Mouse (Mus musculus): ENCODE data around the gene Rpl9-ps6.
"Not testable (repeated sequence)": the region's sequence is repeated elsewhere in the genome, so short reads cannot be mapped to it uniquely, and the experiment has no call there.

Rpl9-ps6 gene

DNA sequence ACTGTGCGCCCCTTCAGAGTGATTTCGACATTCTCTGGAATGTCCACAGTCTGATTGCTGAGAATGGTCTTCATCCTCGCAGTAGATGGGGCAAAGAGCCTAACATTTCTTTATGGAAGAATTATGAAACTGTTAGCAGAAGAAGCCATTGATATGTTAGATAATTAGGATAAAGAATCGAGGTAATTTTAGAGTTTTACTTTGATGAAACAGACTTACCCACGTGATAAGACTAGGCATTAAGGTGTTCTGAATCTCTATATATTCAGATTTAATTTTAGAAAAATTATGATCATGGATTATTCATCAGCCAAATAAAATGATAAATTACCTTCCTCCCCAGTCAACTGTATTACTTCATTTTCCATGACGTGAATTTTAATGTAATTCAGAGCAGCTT lies at the start of gene Rpl9-ps6:
Gene Rpl9-ps6 (minus strand): TSS at position 101 of the 400 bp plus-strand sequence.
- in situ Hi-C loops (cut with MboI, MseI), result no loop called here

DNA sequence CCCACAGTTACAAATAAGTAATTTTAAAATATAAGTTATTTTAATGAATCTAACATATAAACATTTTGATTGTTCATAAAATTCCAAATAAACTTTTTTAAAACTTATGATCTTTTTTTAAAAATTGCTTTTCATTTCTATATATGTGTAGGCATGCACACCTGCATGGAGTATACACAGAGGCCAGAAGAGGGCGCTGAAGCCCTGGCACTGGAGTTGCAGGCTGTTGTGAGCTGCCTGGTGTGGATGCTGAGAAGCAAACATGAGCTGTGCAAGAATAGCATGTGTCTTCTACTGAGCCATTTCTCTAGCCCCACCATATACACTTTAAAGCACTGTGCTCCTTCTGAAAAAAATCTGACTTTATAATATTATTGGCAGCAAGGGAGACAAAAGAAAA lies 46.1 kb upstream of the Rpl9-ps6 start:
- in situ Hi-C loops (cut with MboI, MseI), result loop anchor here (5.0 kb wide), 1 partner anchor 50 kb away; no protein-coding TSS in a partner anchor

GRCm38 (mm10) chr19:32510962-32511361 lies 44.6 kb upstream of the Rpl9-ps6 start:
- in situ Hi-C loops (cut with MboI, MseI), result loop anchor here (5.0 kb wide), 1 partner anchor 49 kb away; no protein-coding TSS in a partner anchor

- in situ Hi-C loops (cut with MboI, MseI), result loop anchor here (5.0 kb wide), 1 partner anchor 48 kb away; no protein-coding TSS in a partner anchor
Measured at GRCm38 (mm10) chr19:32510267-32510666, 43.9 kb upstream of the Rpl9-ps6 start.

- in situ Hi-C loops (cut with MboI, MseI), result loop anchor here (10.0 kb wide), 1 partner anchor 157 kb away; no protein-coding TSS in a partner anchor
Measured at GRCm38 (mm10) chr19:32507526-32507925, 41.1 kb upstream of the Rpl9-ps6 start.

DNA sequence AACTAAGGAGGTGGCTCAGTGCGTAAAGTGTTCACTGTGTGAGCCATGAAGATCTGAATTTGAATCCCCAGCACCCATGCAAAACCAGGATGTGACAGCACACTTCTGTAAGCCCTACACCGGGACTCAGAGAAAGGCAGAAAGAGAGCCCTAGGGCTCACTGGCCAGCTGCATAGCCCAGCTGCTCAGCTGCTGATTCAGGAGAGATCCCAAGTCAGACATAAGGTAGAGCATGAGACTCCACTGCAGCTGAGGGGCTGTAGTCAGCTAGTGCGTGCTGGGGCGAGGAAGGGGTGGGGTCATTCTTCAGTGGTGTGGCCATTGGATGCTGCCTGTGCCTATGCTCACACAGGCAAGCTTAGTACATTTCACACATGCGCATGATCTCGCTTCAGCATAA lies 40.7 kb upstream of the Rpl9-ps6 start:
- in situ Hi-C loops (cut with MboI, MseI), result loop anchor here (10.0 kb wide), 1 partner anchor 158 kb away; no protein-coding TSS in a partner anchor

GRCm38 (mm10) chr19:32506514-32506913 lies 40.1 kb upstream of the Rpl9-ps6 start:
- in situ Hi-C loops (cut with MboI, MseI), result loop anchor here (10.0 kb wide), 1 partner anchor 158 kb away; no protein-coding TSS in a partner anchor

DNA sequence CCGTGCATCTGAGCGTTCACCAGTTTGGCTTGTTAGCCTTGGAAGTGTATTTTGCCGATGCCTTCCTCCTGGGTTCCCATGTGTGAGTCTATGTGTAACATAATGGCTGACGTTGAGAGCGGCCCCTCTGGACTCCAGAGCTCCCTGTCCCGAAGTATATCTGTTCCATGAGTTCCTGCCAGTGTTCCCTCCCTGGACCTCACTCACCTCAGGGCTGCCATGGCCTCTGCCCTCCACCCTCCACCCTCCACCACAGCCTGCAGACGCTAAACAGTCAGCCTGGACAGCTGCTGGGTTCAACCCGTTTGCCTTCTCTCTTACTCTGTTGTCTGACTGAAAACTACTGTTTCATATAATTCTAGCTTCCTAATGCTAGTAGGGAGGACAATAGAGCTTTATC lies 39.7 kb upstream of the Rpl9-ps6 start:
- in situ Hi-C loops (cut with MboI, MseI), result loop anchor here (10.0 kb wide), 1 partner anchor 159 kb away; no protein-coding TSS in a partner anchor

- in situ Hi-C loops (cut with MboI, MseI), result loop anchor here (10.0 kb wide), 1 partner anchor 163 kb away; no protein-coding TSS in a partner anchor
Measured at GRCm38 (mm10) chr19:32501414-32501813, 35.0 kb upstream of the Rpl9-ps6 start.

DNA sequence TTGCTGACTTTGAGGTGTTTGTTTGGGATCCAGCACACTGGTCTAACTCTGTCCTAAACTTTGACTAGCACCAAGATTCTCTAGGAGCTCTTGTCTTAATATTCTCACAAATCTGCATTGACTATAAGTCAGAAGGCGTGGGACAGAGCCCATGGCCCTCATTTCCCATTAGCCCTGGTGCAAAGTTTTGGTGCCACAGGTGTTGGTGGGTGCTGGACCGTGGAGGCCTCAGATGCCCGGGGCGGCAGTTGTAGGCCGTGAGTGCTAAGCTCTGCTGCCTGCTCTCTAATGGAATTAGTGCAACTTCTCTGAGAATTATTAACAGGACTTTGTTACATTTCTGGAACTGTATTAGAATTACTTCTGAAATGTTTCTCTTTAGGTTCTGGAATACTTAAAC lies 31.6 kb upstream of the Rpl9-ps6 start:
- in situ Hi-C loops (cut with MboI, MseI), result no loop called here

DNA sequence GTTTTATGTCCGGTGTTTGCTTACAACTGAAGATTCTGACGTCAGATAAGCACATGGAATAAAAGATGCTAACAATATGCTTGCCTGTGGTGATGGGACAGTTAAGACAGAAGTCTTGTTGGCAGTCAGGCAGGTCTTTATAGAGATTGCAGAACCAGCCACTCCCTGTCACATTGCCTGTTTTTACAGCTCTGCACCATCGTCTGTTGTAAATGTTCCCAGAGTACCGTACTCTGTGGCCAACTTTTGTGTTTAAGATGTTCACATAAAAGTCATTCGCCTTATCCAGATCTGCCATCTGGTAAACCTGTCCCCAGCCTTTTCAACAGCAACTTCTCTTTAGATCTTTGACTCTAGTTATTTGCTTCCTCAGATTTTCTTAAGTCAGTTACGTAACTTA lies 31.0 kb upstream of the Rpl9-ps6 start:
- in situ Hi-C loops (cut with MboI, MseI), result no loop called here

- in situ Hi-C loops (cut with MboI, MseI), result no loop called here
Measured at GRCm38 (mm10) chr19:32495034-32495433, 28.7 kb upstream of the Rpl9-ps6 start.

DNA sequence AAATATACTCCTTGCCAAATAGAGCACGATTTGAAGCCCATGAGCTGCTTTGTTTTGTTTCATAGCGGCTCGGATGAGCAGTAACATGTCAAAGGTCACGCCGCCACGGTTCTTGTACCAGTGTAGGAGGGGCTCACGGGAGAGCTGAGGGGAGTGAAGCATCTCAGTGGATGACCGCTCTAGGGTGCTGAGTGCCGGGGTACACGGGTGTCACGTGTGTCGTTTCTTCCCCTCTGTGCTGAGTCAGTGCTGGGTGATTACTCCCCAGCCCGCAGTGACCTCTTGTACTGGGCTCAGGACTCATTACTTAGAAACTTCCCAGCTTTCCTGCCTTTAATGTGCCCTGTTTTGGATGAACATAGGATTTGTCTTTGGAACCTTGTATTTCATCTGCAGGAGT lies 28.2 kb upstream of the Rpl9-ps6 start:
- in situ Hi-C loops (cut with MboI, MseI), result no loop called here

- in situ Hi-C loops (cut with MboI, MseI), result no loop called here
Measured at GRCm38 (mm10) chr19:32493471-32493870, 27.1 kb upstream of the Rpl9-ps6 start.

- in situ Hi-C loops (cut with MboI, MseI), result no loop called here
Measured at GRCm38 (mm10) chr19:32492981-32493380, 26.6 kb upstream of the Rpl9-ps6 start.

- in situ Hi-C loops (cut with MboI, MseI), result no loop called here
Measured at GRCm38 (mm10) chr19:32492339-32492738, 26.0 kb upstream of the Rpl9-ps6 start.

DNA sequence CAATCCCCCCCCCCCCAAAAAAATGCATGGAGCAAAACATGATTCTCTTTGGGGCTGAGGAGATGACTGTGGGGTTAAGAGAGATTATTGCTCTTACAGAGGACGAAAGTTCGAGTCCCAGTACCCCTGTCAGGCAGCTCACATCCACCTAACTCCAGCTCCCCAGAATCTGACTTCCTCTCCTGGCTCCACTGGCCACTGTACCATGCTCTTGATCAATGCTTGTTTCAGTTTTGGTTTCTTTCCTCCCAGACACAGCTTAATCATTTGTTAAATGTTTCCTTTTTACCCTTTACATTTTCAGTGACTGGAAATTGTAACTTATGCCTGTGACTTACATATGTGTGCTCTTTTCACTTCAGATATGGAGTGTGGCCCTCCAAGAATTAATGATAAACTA lies 24.6 kb upstream of the Rpl9-ps6 start:
- in situ Hi-C loops (cut with MboI, MseI), result no loop called here

DNA sequence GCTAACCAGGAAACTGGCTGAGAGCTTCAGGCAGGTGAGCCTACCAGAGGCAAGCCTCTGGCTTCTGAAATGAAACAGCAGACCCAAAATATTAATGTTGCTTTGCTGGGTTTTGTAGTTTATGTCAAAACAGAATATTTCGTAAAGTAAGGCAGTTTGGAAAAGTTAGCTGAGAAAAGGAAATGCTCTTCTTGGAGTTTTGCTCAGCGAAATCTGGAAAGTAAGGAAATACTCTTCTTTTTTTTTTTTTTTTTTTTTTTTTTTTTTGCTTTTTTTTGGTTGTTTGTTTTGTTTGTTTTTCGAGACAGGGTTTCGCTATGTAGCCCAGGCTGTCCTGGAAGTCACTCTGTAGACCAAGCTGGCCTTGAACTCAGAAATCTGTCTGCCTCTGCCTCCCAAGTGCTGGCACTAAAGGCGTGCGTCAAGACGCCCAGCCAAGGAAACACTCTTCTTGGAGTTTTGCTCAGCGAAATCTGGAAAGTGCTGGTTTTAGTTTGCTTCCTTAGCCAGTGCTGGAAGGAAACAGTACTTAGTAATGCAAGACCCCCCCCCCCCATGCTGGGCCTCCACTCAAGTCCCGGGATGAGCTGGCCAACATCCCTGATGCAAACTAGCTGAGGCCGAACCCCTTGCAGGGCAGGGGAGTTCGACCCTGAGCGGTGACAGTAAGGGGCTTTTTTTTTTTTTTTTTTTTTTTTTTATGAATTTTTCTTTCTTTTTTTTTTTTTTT lies 23.0 kb upstream of the Rpl9-ps6 start:
- in situ Hi-C loops (cut with MboI, MseI), result no loop called here

DNA sequence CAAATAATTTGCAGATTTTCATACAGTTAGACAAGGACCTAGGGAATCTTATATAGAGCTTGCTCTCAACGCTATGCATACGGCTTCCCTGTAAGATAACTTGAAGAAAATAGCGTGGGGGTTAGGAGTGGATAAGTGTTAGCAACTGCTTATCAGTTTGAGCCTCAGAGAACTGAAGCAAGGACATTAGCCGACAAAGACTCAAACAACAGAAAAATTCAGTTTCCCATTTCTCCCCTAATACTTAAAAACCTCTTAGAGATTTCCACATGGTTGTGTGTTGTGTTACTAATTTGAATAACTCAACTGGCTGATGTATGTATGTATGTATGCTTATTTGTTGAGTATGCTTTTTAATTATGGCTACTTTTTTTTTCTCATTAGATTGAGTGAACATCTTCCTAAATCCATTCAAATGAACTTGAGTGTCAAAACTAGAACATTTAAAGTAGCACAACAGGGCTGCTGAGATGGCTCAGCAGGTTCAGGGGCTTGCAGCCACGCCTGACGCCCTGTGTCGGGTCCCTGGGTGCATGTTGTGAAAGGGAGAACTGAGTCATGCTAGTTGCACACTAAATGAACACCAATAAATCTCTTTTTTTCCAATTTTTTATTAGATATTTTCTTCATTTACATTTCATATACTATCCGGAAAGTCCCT lies 21.3 kb upstream of the Rpl9-ps6 start:
- in situ Hi-C loops (cut with MboI, MseI), result no loop called here

- in situ Hi-C loops (cut with MboI, MseI), result not testable (repeated sequence)
Measured at GRCm38 (mm10) chr19:32486106-32486724, 19.8 kb upstream of the Rpl9-ps6 start.

- in situ Hi-C loops (cut with MboI, MseI), result no loop called here
Measured at GRCm38 (mm10) chr19:32485681-32486105, 19.3 kb upstream of the Rpl9-ps6 start, which contains the start of gene Minpp1. Minpp1 (plus strand) TSS chr19:32485769.
